Mouse (Mus musculus) neural tube, embryonic 11.5 days (tissue): ENCODE measurements around the gene Cadps. TPM values are rescaled to one million over a fixed set of nuclear protein-coding genes. Genes with fewer than 3 reads are reported as not detected.

Experiments used
- ATAC-seq: fragments of 200-750 bp; cut with Nextera tagmentation; 2 replicates; pipeline ENCODE4 v1.8.0; 2017; ENCODE audit warnings: moderate number of reproducible peaks, mild to moderate bottlenecking, moderate TSS enrichment, moderate library complexity; ENCODE audit not compliant: insufficient read depth, low FRiP score, low TSS enrichment
- DNase-seq: peaks from one replicate; pipeline ENCODE4 v3.0.0-alpha.2; 2015; ENCODE audit warnings: low spot score
- H3K27ac ChIP-seq: fragments of 300-500 bp; sonication (generic); 2 replicates; pipeline ENCODE4 v1.5.1; 2014; ENCODE audit warnings: low read depth, mild to moderate bottlenecking, low read length
- H3K27me3 ChIP-seq: fragments of 300-500 bp; sonication (generic); 2 replicates; pipeline ENCODE4 v1.6.1; 2014; ENCODE audit warnings: mild to moderate bottlenecking, low read length, mixed read lengths; ENCODE audit not compliant: control insufficient read depth, insufficient read depth
- H3K36me3 ChIP-seq: fragments of 300-500 bp; sonication (generic); 2 replicates; pipeline ENCODE4 v1.6.1; 2014; ENCODE audit warnings: mild to moderate bottlenecking, low read length, moderate library complexity, mixed read lengths; ENCODE audit not compliant: control insufficient read depth, insufficient read depth
- H3K4me1 ChIP-seq: fragments of 300-500 bp; sonication (generic); 2 replicates; pipeline ENCODE4 v1.6.1; 2014; ENCODE audit warnings: low read length, mixed read lengths; ENCODE audit not compliant: control insufficient read depth, insufficient read depth
- H3K4me2 ChIP-seq: fragments of 300-500 bp; sonication (generic); 2 replicates; pipeline ENCODE4 v1.6.1; 2014; ENCODE audit warnings: low read depth, mild to moderate bottlenecking, moderate library complexity
- H3K4me3 ChIP-seq: fragments of 300-500 bp; sonication (generic); 2 replicates; pipeline ENCODE4 v1.5.1; 2014; ENCODE audit warnings: low read depth, low read length
- H3K9ac ChIP-seq: fragments of 300-500 bp; sonication (generic); 2 replicates; pipeline ENCODE4 v1.6.1; 2014; ENCODE audit warnings: mild to moderate bottlenecking, low read length
- H3K9me3 ChIP-seq: fragments of 300-500 bp; sonication (generic); 2 replicates; pipeline ENCODE4 v1.6.1; 2016; ENCODE audit warnings: low read length; ENCODE audit not compliant: control insufficient read depth
- WGBS: fragments of 180-500 bp; shearing (Covaris S2); extraction: QIAGEN DNeasy Blood & Tissue Kit; methylation state at CpG from one replicate; pipeline ENCODE4 v1.1.7; 2014; 5-methylcytosine and 5-hydroxymethylcytosine counted together
- polyA plus RNA-seq: library from polyadenylated mRNA; unstranded; fragments of >200 nt; fragmentation: Nextera tagmentation; extraction: Ambion mirVana; gene quantifications from 2 replicates; pipeline ENCODE4 v1.2.1, GENCODE M21; 2014

The Cadps gene
- polyA plus RNA-seq, 1 experiment from 2014 or later: 30.0 TPM

- DNase-seq (no peak), ATAC-seq (0 out of 2 replicates have a peak, but pooled peaks have one; percentile 2)
- no peaks in the 10 kb centered on the region for H3K4me1 ChIP-seq
- H3K36me3 ChIP-seq: no peaks in the 10 kb centered on the region
- H3K4me3 ChIP-seq: no peak overlapping the region
- no peak overlapping the region for H3K9ac ChIP-seq
- H3K27me3 ChIP-seq: peaks cover 77% of the 10 kb centered on the region
- H3K27ac ChIP-seq: no peak overlapping the region
- H3K4me2 ChIP-seq: no peak overlapping the region
- WGBS: 4% methylated on average over 8 of the region's 8 CpGs
- H3K9me3 ChIP-seq: no peaks in the 10 kb centered on the region
Measured at GRCm38 (mm10) chr14:12337421-12337997, 485.4 kb downstream of the Cadps start.

DNA sequence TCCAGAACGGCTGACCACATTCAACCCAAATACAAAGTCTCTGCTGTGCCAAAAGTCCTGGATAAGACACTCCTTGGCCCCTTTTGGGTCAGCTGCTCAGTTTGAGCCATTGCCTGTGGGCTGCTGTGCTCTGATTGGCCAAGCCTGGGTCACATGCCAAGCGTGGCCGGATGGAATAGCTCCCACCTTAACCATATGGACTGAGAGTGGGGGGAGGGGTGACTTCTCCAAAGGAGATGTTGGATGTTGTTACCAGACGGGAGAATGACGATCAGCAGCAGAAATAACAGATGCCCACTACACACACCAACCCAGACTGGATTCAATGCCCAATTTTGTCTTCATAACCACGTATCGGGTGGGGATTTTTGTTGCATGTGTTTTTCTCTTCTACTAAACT is 488.0 kb downstream of the Cadps start:
- Histone ChIP-seq H3K9ac (no peak overlapping the region), H3K4me2 (no peak overlapping the region), H3K36me3 (no peaks in the 10 kb centered on the region), H3K27me3 (peaks cover 51% of the 10 kb centered on the region), H3K27ac (no peak overlapping the region), H3K9me3 (no peaks in the 10 kb centered on the region), H3K4me3 (no peak overlapping the region), H3K4me1 (no peaks in the 10 kb centered on the region)
- ATAC-seq (no peak), DNase-seq (no peak)
- 50% methylated on average over 7 of the region's 7 CpGs for WGBS

DNA sequence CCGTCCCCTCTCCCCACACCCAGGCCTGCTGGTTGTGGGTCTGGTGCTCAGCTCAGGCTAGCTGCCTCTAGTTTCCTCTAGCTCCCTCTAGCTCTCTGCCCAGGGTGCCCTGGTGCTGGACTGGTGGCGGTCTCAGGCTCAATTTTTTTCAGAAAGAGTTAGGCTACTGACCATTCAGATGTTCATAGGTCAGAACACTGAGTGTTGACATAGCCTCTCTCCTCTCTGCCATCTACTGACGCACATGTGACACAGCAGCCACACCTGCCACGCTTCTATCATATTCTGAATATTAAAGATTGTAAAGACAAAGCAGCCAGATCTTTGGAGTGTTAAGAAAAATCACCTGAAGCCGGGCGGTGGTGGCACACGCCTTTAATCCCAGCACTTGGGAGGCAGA is 489.3 kb downstream of the Cadps start:
- H3K27ac ChIP-seq: no peak overlapping the region
- H3K9me3 ChIP-seq: no peaks in the 10 kb centered on the region
- peaks cover 39% of the 10 kb centered on the region for H3K27me3 ChIP-seq
- H3K4me1 ChIP-seq: no peaks in the 10 kb centered on the region
- 82% methylated on average over 7 of the region's 7 CpGs for WGBS
- no peak overlapping the region for H3K9ac ChIP-seq
- no peak overlapping the region for H3K4me3 ChIP-seq
- ATAC-seq: no peak
- no peak for DNase-seq
- H3K4me2 ChIP-seq: no peak overlapping the region
- no peaks in the 10 kb centered on the region for H3K36me3 ChIP-seq
